Mouse (Mus musculus) spleen, adult 2 months (tissue): ENCODE measurements at regions not wholly inside any gene's neighbourhood (a gene's known extent, or its start where the extent isn't known, plus 50 kb on each side); places are given as distances from the start of the nearest gene placed in this dataset.

Experiments
- CTCF ChIP-seq: fragments of 200-500 bp; IDR thresholded peaks from 2 replicates; pipeline ENCODE4 v1.5.1; 2011; ENCODE audit warnings: mild to moderate bottlenecking, inconsistent platforms; ENCODE audit not compliant: insufficient read depth, insufficient read length, insufficient replicate concordance; ENCODE audit errors: extremely low read depth
- POLR2A ChIP-seq: fragments of 200-500 bp; IDR thresholded peaks from 2 replicates; pipeline ENCODE4 v1.6.1; 2011; ENCODE audit warnings: low read depth, low read length, inconsistent platforms

- TF ChIP-seq CTCF (no peak), POLR2A (no peak)
Measured at GRCm38 (mm10) chr3:144324974-144325373, 120.0 kb upstream of the Lmo4 start.
